Mouse (Mus musculus) ES-E14 (cell line): ENCODE measurements around the gene Tvp23a. TPM values are rescaled to one million over a fixed set of nuclear protein-coding genes. Genes with fewer than 3 reads are reported as not detected.
A peak's percentile ranks its signal among the peaks of the same experiment; 100 is the strongest.

Experiments
- DNase-seq: peaks from one replicate; pipeline ENCODE4 v3.0.0-alpha.2; 2013; ENCODE audit warnings: low read depth, low spot score
- H3K27ac ChIP-seq: 2 replicates; pipeline ENCODE4 v1.5.1; 2012; ENCODE audit warnings: low read depth, mild to moderate bottlenecking, low read length, moderate library complexity, mixed read lengths; ENCODE audit not compliant: poor library complexity, insufficient read depth, severe bottlenecking
- H3K36me3 ChIP-seq: 2 replicates; pipeline ENCODE4 v1.6.1; 2012; ENCODE audit warnings: mild to moderate bottlenecking, low read length, moderate library complexity, mixed read lengths; ENCODE audit not compliant: control insufficient read depth, poor library complexity, insufficient read depth, severe bottlenecking
- H3K4me1 ChIP-seq, 2 experiments: fragments of 150-350 bp in 1 of 2; sonication (generic) in 1 of 2; 2 replicates each; pipeline ENCODE4 v1.6.1; 2012; ENCODE audit warnings: low read length in 2 of 2, mild to moderate bottlenecking in 1 of 2, mixed read lengths in 1 of 2; ENCODE audit not compliant: control insufficient read depth in 2 of 2, insufficient read depth in 2 of 2, poor library complexity in 1 of 2
- H3K4me3 ChIP-seq, 2 experiments: fragments of 150-350 bp in 1 of 2; sonication (generic) in 1 of 2; 2 replicates each; pipeline ENCODE4 v1.5.1; 2012; ENCODE audit warnings: low read length in 2 of 2, low read depth in 1 of 2, mild to moderate bottlenecking in 1 of 2, mixed read lengths in 1 of 2; ENCODE audit not compliant: insufficient read depth in 1 of 2, poor library complexity in 1 of 2, severe bottlenecking in 1 of 2
- H3K9ac ChIP-seq: 2 replicates; pipeline ENCODE4 v1.6.1; 2012; ENCODE audit warnings: low read depth, mild to moderate bottlenecking, low read length, mixed read lengths; ENCODE audit not compliant: poor library complexity, insufficient read depth, severe bottlenecking
- H3K9me3 ChIP-seq: fragments of 150-350 bp; sonication (generic); 2 replicates; pipeline ENCODE4 v1.6.1; 2012; ENCODE audit warnings: low read depth, mild to moderate bottlenecking, low read length; ENCODE audit not compliant: control insufficient read depth, insufficient read depth
- CHD2 ChIP-seq: IDR thresholded peaks from 2 replicates; pipeline ENCODE4 v1.6.1; 2014; ENCODE audit warnings: mild to moderate bottlenecking, low read depth, low read length, inconsistent platforms
- HCFC1 ChIP-seq: IDR thresholded peaks from 2 replicates; pipeline ENCODE4 v1.6.1; 2012; ENCODE audit warnings: low read length, inconsistent platforms, borderline replicate concordance; ENCODE audit not compliant: insufficient read depth
- MAFK ChIP-seq: IDR thresholded peaks from 2 replicates; pipeline ENCODE4 v1.6.1; 2014; ENCODE audit warnings: mild to moderate bottlenecking, low read depth, low read length, inconsistent platforms; ENCODE audit not compliant: insufficient read depth
- ZC3H11A ChIP-seq: IDR thresholded peaks from 2 replicates; pipeline ENCODE4 v1.6.1; 2012; ENCODE audit warnings: low read depth, mild to moderate bottlenecking, inconsistent platforms, low read length, borderline replicate concordance
- ZNF384 ChIP-seq: IDR thresholded peaks from 2 replicates; pipeline ENCODE4 v1.6.1; 2012; ENCODE audit warnings: low read depth, low read length, inconsistent platforms
- in situ Hi-C, 2 experiments: fragments of 600-800 bp; cut with MboI; formaldehyde crosslinking; loops; one replicate each; pipeline ENCODE4 v1.15.1; 2025; ENCODE audit warnings: low sequenced_read_pairs in 2 of 2, inconsistent platforms in 1 of 2; ENCODE audit not compliant: unreplicated experiment in 2 of 2
- total RNA-seq: library from RNA; depleted of rRNA; stranded (reverse); fragments of 300-350 nt; gene quantifications from 2 replicates; pipeline ENCODE4 v1.2.3, GENCODE M21; 2012; rRNA removed

Tvp23a gene
- 2.3 and 2.5 TPM in 2 replicates for total RNA-seq

DNA sequence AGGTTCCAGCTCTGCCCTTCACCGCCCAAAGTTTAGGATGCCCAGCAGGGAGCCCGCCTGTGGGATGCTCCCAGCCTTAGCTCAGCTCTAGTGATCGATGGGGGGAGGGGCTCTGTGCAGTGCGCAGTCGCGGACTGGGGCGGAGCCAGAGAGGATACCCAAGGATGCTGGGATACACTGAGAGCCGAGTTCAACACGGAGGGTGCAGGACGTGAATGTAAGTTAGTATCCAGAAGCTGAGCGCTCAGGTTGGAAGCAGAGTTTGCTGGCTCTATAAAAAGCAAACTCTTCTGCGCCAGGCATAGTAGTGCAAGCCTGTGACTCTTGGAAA lies at the start of gene Tvp23a:
Gene Tvp23a, minus strand, starts transcription at position 99 of the 331 bp plus-strand sequence.
- no peaks in the 10 kb centered on the region for H3K9me3 ChIP-seq
- in situ Hi-C loops, result no loop called here
- 0 out of 2 replicates have a peak within 1 kb of the TSS, but pooled peaks have one; percentile 37 for H3K27ac ChIP-seq

DNA sequence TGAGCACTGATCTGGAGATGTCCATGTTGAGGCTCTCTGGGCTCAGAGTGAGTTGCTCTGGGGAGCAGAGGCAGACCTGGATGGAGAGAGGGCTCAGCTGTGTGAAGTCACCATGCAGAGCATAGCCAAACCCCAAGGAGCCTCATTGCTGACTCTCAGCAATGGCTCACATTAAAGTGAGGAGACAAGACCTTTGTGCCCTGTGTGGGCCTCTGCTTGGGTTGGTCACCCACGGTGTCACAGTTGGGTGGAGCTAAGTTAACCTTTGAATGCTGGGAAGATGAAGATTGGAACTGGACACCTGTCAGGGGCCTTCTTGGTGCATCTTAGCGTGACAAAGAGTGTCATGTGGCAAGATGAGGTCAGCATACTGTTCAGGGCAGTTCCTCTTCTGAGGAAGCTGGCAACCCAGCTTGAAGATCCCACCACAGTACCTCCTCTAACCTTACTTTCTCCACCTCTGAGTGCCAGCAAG lies 48.7 kb upstream of the Tvp23a start:
- no peaks in the 10 kb centered on the region for H3K4me1 ChIP-seq
- H3K9ac ChIP-seq, result no peak overlapping the region
- TF ChIP-seq MAFK (no peak), HCFC1 (no peak), ZC3H11A (no peak), ZNF384 (no peak), CHD2 (no peak)
- in situ Hi-C loops, result no loop called here
- H3K4me3 ChIP-seq, result no peak overlapping the region
- DNase-seq, result no peak
- H3K9me3 ChIP-seq, result no peaks in the 10 kb centered on the region
- H3K27ac ChIP-seq, result no peak overlapping the region
- no peaks in the 10 kb centered on the region for H3K36me3 ChIP-seq

More for the DNA sequence above, at the start of gene Tvp23a:
- Histone ChIP-seq H3K4me1 (peaks cover 0 to 14% of the 10 kb centered on the region in 2 experiments; a peak in 2 of 4 replicates), H3K36me3 (no peaks in the 10 kb centered on the region), H3K9ac (peak within 1 kb of the TSS; percentile 70), H3K4me3 (peak within 1 kb of the TSS; percentile 46 to 69)
- peak; percentile 85 for DNase-seq
- TF ChIP-seq MAFK, result no peak
- TF ChIP-seq ZC3H11A, result no peak
- no peak for TF ChIP-seq ZNF384
- no peak for TF ChIP-seq HCFC1
- no peak for TF ChIP-seq CHD2

DNA sequence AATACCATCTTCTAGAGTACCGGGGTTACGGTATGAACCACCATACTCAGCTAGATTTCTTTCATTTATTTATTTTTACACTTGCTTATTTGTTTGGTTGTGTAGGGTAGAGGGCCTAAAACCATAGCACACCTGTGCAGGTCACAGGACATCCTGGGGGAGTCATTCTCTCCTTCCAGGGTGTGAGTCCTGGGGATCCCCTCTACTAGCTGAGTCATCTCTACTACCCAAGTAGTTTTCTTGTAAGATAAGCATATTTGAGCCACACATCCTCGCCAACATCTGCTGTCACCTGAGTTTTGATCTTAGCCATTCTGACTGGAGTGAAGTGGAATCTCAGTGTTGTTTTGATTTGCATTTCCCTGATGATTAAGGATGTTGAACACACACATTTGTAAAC lies 45.4 kb upstream of the Tvp23a start:
- Histone ChIP-seq H3K27ac (no peak overlapping the region), H3K4me3 (no peak overlapping the region), H3K9ac (no peak overlapping the region), H3K9me3 (no peaks in the 10 kb centered on the region), H3K36me3 (no peaks in the 10 kb centered on the region), H3K4me1 (peaks cover 0 to 3% of the 10 kb centered on the region in 2 experiments; a peak in 1 of 4 replicates)
- no peak for DNase-seq
- in situ Hi-C loops, result no loop called here
- no peak for TF ChIP-seq ZNF384
- TF ChIP-seq MAFK, result no peak
- no peak for TF ChIP-seq HCFC1
- TF ChIP-seq ZC3H11A, result no peak
- no peak for TF ChIP-seq CHD2

DNA sequence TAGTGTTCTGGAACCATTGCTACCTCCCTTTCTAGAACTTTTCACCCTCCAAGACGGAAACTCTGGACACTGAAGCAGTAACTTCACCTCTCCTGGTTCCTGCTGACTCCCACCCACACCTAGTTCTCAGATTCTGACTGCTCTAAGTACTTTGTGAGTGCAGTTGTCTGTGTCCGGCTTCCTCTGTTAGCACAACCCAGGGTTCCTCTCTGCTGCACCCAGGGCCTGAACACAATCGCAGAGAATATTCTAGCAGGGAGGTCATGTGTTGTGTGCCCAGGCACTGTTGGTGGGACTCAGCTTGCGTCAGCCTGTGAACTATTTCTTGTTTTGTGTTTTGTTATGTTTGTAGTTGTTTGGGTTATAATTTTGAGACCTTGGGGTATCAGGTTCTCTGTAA lies 44.6 kb upstream of the Tvp23a start:
- no peak for TF ChIP-seq HCFC1
- TF ChIP-seq ZNF384, result no peak
- no peak for TF ChIP-seq ZC3H11A
- TF ChIP-seq CHD2, result no peak
- TF ChIP-seq MAFK, result no peak
- DNase-seq, result no peak
- in situ Hi-C loops, result no loop called here
- Histone ChIP-seq H3K9ac (no peak overlapping the region), H3K36me3 (no peaks in the 10 kb centered on the region), H3K4me3 (no peak overlapping the region), H3K27ac (no peak overlapping the region), H3K9me3 (no peaks in the 10 kb centered on the region), H3K4me1 (peaks cover 0 to 3% of the 10 kb centered on the region in 2 experiments; a peak in 1 of 4 replicates)

DNA sequence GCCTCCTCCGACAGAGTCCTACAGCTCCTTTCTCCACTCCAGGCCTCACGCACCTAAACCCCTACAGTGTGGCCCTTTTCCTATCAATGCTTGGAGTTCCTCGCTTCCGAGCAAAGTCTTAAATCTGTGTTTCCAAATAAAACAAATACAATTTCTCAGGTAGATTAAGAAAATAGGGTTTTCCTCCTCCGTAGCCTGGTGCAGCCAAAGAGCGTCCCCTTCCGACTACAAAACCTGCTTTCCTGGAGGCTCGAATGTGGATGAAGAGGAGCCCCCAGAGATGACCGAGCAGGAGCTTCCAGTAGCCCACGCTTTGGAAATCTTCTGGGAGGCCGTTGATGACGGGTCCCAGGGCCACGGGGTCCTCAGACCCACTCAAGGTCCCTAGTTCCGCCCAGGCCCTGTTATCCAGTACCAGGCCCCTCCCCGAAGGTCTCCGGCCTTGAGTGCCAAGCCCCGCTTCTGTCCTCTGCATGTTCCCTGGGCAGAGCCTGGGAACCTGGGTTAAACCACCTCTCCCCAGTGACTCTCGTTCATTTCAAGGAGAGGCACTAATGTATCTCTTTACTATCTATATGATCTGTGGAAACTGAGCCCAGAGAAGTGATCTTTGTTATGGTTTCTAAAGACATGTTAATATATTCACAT lies 43.5 kb upstream of the Tvp23a start:
- H3K9me3 ChIP-seq, result no peaks in the 10 kb centered on the region
- H3K36me3 ChIP-seq, result no peaks in the 10 kb centered on the region
- no peak overlapping the region for H3K9ac ChIP-seq
- TF ChIP-seq ZNF384, result no peak
- TF ChIP-seq MAFK, result no peak
- no peak for TF ChIP-seq ZC3H11A
- TF ChIP-seq HCFC1, result no peak
- TF ChIP-seq CHD2, result no peak
- DNase-seq, result no peak
- H3K4me3 ChIP-seq, result no peak overlapping the region
- H3K27ac ChIP-seq, result no peak overlapping the region
- peaks cover 0 to 3% of the 10 kb centered on the region in 2 experiments; a peak in 1 of 4 replicates for H3K4me1 ChIP-seq
- in situ Hi-C loops, result no loop called here
